Mouse (Mus musculus) neural tube, embryonic 15.5 days (tissue): ENCODE results near the gene Pdgfa. TPM values are rescaled to one million over a fixed set of nuclear protein-coding genes. Genes with fewer than 3 reads are reported as not detected.

Experiments
- ATAC-seq: fragments of 200-750 bp; cut with Nextera tagmentation; 2 replicates; pipeline ENCODE4 v1.8.0; 2017; ENCODE audit warnings: mild to moderate bottlenecking, moderate TSS enrichment, moderate library complexity; ENCODE audit not compliant: low FRiP score
- H3K27ac ChIP-seq: fragments of 300-500 bp; sonication (generic); replicated peaks from 2 replicates; pipeline ENCODE4 v1.5.1; 2015; ENCODE audit warnings: mild to moderate bottlenecking, inconsistent platforms
- H3K27me3 ChIP-seq: fragments of 300-500 bp; sonication (generic); replicated peaks from 2 replicates; pipeline ENCODE4 v1.6.1; 2015; ENCODE audit warnings: inconsistent platforms
- H3K36me3 ChIP-seq: fragments of 300-500 bp; sonication (generic); 2 replicates; pipeline ENCODE4 v1.6.1; 2015; ENCODE audit warnings: inconsistent platforms
- H3K4me1 ChIP-seq: fragments of 300-500 bp; sonication (generic); 2 replicates; pipeline ENCODE4 v1.6.1; 2015; ENCODE audit warnings: inconsistent platforms
- H3K4me2 ChIP-seq: fragments of 300-500 bp; sonication (generic); 2 replicates; pipeline ENCODE4 v1.6.1; 2015; ENCODE audit warnings: inconsistent platforms, mild to moderate bottlenecking, moderate library complexity
- H3K4me3 ChIP-seq: fragments of 300-500 bp; sonication (generic); replicated peaks from 2 replicates; pipeline ENCODE4 v1.5.1; 2015; ENCODE audit warnings: mild to moderate bottlenecking, inconsistent platforms
- H3K9ac ChIP-seq: fragments of 300-500 bp; sonication (generic); replicated peaks from 2 replicates; pipeline ENCODE4 v1.6.1; 2015; ENCODE audit warnings: mild to moderate bottlenecking, inconsistent platforms
- H3K9me3 ChIP-seq: fragments of 300-500 bp; sonication (generic); replicated peaks from 2 replicates; pipeline ENCODE4 v1.6.1; 2016; ENCODE audit warnings: inconsistent platforms
- WGBS: fragments of 180-500 bp; shearing (Covaris S2); methylation state at CpG from one replicate; pipeline ENCODE4 v1.1.7; 2015; ENCODE audit warnings: mixed read lengths; 5-methylcytosine and 5-hydroxymethylcytosine counted together
- polyA plus RNA-seq: library from polyadenylated mRNA; unstranded; fragments of >200 nt; fragmentation: Nextera tagmentation; extraction: Ambion mirVana; gene quantifications from 2 replicates; pipeline ENCODE4 v1.2.1, GENCODE M21; 2015

Pdgfa gene
- polyA plus RNA-seq, 1 experiment from 2014 or later = 28.2 TPM

DNA sequence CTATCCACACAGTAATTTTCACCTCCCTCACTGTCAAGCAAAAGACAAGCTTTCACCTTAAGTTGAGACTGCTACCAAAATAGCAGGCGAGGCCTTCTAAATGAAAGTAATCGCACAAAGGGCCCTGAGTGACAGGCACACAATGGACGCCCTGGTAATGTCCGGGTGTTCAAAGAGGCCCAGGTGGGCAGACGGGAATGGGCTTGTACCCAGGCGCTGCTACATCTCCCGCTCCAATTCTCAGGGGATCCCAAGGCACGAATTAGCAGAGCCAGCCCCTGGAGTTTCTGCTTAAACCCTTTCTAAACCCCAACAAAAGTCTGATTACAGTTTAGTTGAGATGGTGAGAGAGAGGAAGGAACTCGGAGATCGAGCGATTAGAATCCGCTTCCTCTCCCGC is 65.3 kb downstream of the Pdgfa start:
- Histone ChIP-seq H3K36me3 (no peaks in the 10 kb centered on the region), H3K9me3 (no peaks in the 10 kb centered on the region), H3K4me1 (peaks cover 28% of the 10 kb centered on the region), H3K4me2 (no peak overlapping the region), H3K27me3 (peaks cover 18% of the 10 kb centered on the region), H3K9ac (no peak overlapping the region), H3K27ac (no peak overlapping the region), H3K4me3 (no peak overlapping the region)
- WGBS = 16% methylated on average over 13 of the region's 13 CpGs
- no peak for ATAC-seq

DNA sequence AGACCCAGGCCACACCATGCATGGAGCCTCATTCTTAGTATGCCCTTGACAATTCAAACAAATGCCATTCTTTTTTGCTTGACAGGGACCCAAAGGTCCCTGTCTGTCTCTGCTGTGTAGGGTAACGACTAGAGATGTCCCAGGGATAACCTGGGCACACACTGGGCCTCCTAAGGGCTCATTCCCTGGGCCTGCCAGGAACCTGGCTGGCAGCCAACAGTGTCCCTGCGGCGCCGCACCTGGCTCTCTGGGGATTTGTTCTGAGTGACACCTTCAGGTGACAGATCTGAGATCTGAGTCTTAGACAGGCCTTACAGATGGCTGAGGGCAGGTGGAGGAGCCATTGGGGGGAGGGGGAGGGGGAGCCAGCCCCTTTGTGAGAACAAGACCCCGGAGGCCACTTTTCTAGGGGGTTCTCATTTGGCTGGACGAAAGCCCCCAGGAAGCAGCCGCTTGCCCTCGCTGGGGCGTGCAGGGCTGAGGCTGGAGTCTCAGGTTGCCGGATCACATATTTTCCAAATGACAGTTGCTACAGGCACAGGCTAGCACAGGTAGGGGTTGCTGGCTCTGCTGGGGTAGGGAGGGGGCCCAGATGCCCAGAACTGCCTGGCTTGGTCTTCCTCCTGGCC is 67.2 kb downstream of the Pdgfa start:
- peaks cover 18% of the 10 kb centered on the region for H3K27me3 ChIP-seq
- no peaks in the 10 kb centered on the region for H3K36me3 ChIP-seq
- H3K9me3 ChIP-seq = no peaks in the 10 kb centered on the region
- no peak overlapping the region for H3K27ac ChIP-seq
- no peak overlapping the region for H3K4me2 ChIP-seq
- no peak overlapping the region for H3K9ac ChIP-seq
- 49% methylated on average over 10 of the region's 10 CpGs for whole genome bisulfite sequencing
- peaks cover 28% of the 10 kb centered on the region for H3K4me1 ChIP-seq
- H3K4me3 ChIP-seq = no peak overlapping the region
- no peak for ATAC-seq

Other genes starting within 250 kb of the Pdgfa start
- gene Fam20c, start 242.9 kb downstream of the Pdgfa start, polyA plus RNA-seq = 43.6 and 57.9 TPM in 2 replicates
- not detected in 2 replicates for gene Gm5294, start 177.3 kb downstream of the Pdgfa start, polyA plus RNA-seq
- 272 and 321 TPM in 2 replicates for gene Prkar1b, start 152.6 kb upstream of the Pdgfa start, polyA plus RNA-seq
- 3.9 and 4.6 TPM in 2 replicates for gene Dnaaf5, start 152.9 kb upstream of the Pdgfa start, polyA plus RNA-seq
- gene Sun1, start 203.3 kb upstream of the Pdgfa start, polyA plus RNA-seq = 41.7 and 42.1 TPM in 2 replicates